8 mouse cellular contexts compared by ENCODE assay signal in the genomic region with DNA sequence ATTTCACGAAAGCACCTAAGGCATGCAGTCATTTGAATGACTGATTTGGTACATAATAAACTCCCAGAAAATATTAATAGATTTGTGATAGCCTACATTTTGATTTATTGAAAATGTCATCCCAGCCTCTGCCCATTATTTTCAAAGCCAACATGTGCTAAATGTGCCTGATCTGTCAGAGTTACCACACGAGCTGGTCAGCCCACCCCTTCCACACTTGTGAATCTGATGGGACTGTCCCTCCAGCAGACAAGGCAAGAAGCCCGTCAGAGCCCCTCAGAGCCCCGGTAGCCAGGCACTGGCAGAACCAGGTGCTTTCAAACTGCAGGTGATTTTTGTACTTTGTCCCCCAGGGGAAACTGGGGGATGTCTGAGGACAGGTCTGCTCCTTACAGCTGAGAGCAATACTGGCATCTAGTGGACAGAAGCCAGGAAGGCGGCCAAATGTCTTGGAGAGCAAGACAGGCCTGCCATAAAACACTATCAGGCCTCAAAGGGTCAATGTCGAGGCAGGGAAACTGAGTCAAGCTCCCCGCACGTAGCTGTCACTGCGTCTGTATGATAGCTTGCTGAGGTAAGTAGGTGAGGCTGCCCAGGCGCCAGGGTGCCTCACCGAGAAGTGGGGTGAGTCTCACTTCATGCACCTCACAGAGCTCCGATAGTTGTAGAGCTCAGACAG.
DNase-seq lines count a peak whose midpoint lies in the region; ATAC-seq and TF ChIP-seq lines count a peak whose summit lies in the region.

No protein-coding gene starts in this region.

- H3K27ac ChIP-seq in embryonic fibroblast, embryonic 13.5 days (ENCODE audit: insufficient read depth, low read length): no peak overlapping the region
- H3K27ac ChIP-seq in kidney, embryonic 15.5 days: no peak overlapping the region
- peak overlapping the region; percentile 33; the same call in 1 of the 2 replicates for H3K27ac ChIP-seq in neural tube, embryonic 13.5 days (replicated peaks)

- H3K4me1 ChIP-seq in embryonic fibroblast, embryonic 13.5 days (ENCODE audit: control insufficient read depth, insufficient read depth, low read length): no peaks in the 10 kb centered on the region
- H3K4me1 ChIP-seq in kidney, embryonic 15.5 days: peaks cover 5% of the 10 kb centered on the region; the same call in 1 of the 2 replicates
- H3K4me1 ChIP-seq in neural tube, embryonic 13.5 days (replicated peaks): peaks cover 23% of the 10 kb centered on the region

- ATAC-seq in kidney, embryonic 15.5 days (replicated peaks; ENCODE audit: low FRiP score): 0 out of 2 replicates have a peak, but pooled peaks have one; percentile 6
- ATAC-seq in neural tube, embryonic 13.5 days (ENCODE audit: low read depth): peak; percentile 49; the same call in 1 of the 2 replicates

- WGBS in kidney, embryonic 15.5 days: 45% methylated on average over 12 of the region's 12 CpGs
- WGBS in neural tube, embryonic 13.5 days: 50% methylated on average over 12 of the region's 12 CpGs

- H3K27me3 ChIP-seq in kidney, embryonic 15.5 days: peaks cover 27% of the 10 kb centered on the region
- 0 out of 2 replicates have a peak, but pooled peaks cover 4% of the 10 kb centered on the region for H3K27me3 ChIP-seq in neural tube, embryonic 13.5 days

- TF ChIP-seq POLR2A in embryonic fibroblast, embryonic 13.5 days (IDR thresholded peaks at IDR 0.05; ENCODE audit: low read depth, low read length): no peak

- H3K9ac ChIP-seq in kidney, embryonic 15.5 days: no peak overlapping the region
- H3K9ac ChIP-seq in neural tube, embryonic 13.5 days: no peak overlapping the region

- TF ChIP-seq CTCF in embryonic fibroblast, embryonic 13.5 days (IDR thresholded peaks at IDR 0.05; ENCODE audit: borderline replicate concordance, insufficient read depth, low read length): peak; percentile 23; the same call in 1 of the 2 replicates

- H3K9me3 ChIP-seq in kidney, embryonic 15.5 days (replicated peaks): no peaks in the 10 kb centered on the region
- H3K9me3 ChIP-seq in neural tube, embryonic 13.5 days: no peaks in the 10 kb centered on the region

- H3K36me3 ChIP-seq in kidney, embryonic 15.5 days: no peaks in the 10 kb centered on the region
- no peaks in the 10 kb centered on the region for H3K36me3 ChIP-seq in neural tube, embryonic 13.5 days

- no peak overlapping the region for H3K4me3 ChIP-seq in embryonic fibroblast, embryonic 13.5 days (ENCODE audit: insufficient read depth, low read length)
- no peak overlapping the region for H3K4me3 ChIP-seq in kidney, embryonic 15.5 days (replicated peaks)
- H3K4me3 ChIP-seq in neural tube, embryonic 13.5 days: no peak overlapping the region

- DNase-seq in layer of hippocampus, postnatal 10 days (ENCODE audit: low spot score in 2 of 2): peak; percentile 33 to 58
- no peak for DNase-seq in layer of hippocampus, adult 9-10 months (ENCODE audit: low spot score)
- peak; percentile 44 for DNase-seq in adipocyte (ENCODE audit: low spot score)
- DNase-seq in spleen, postnatal 4 days (ENCODE audit: low spot score in 2 of 2): no peak
- no peak for DNase-seq in gastrocnemius, postnatal 36 days

- no peak overlapping the region for H3K4me2 ChIP-seq in kidney, embryonic 15.5 days
- H3K4me2 ChIP-seq in neural tube, embryonic 13.5 days: no peak overlapping the region

- intact Hi-C loops in gastrocnemius, postnatal 36 days (cut with DNase I): no loop called here

Comparison
In these comparisons a context has a peak if more than half of its experiments do, and no peak if none do; other contexts are left out.
1. DNase-seq: peak in layer of hippocampus, postnatal 10 days (2 of 2) and adipocyte (single experiment); none in layer of hippocampus, adult 9-10 months (single experiment), spleen, postnatal 4 days (0 of 2) and gastrocnemius, postnatal 36 days (0 of 2).